Mouse (Mus musculus) left cerebral cortex, postnatal 10 days (tissue): ENCODE data around the gene Dock3. TPM values are rescaled to one million over a fixed set of nuclear protein-coding genes. Genes with fewer than 3 reads are reported as not detected.

ENCODE experiments used
- DNase-seq, 2 experiments: peaks; one replicate each; pipeline ENCODE4 v3.0.0; 2021 to 2022; ENCODE audit warnings: low spot score in 2 of 2, mixed read lengths in 1 of 2; ENCODE audit errors: extremely low spot score in 1 of 2
- intact Hi-C: fragments of 180-260 bp; cut with DNase I; formaldehyde crosslinking; loops from one replicate; pipeline ENCODE4 v1.15.1; 2025
- total RNA-seq, 2 experiments: library from RNA; stranded (reverse); gene quantifications; 2 replicates each; pipeline ENCODE4 v1.2.3; 2021

Dock3 gene
- total RNA-seq, 2 experiments from 2014 or later = 168 to 173 TPM

DNA sequence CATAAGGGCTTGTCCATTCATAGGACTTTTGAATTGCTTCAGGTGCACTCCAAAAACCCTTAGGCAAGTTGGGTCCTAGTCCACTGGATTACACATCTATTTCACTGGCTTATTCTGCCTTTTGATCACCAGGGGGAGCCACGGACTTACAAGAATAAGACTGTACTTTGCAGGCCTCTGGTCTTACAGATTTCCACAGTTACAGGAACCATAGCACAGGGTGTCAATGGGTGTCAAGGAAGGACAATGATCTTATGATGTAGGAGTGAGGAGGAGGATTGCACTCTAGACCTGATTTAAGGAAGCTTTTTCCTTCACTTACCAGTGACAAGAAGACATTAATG lies 327.9 kb downstream of the Dock3 start:
- intact Hi-C loops = loop anchor here (5.0 kb wide), 2 partner anchors 374 to 389 kb away; no protein-coding TSS in a partner anchor
- no peak for DNase-seq

DNA sequence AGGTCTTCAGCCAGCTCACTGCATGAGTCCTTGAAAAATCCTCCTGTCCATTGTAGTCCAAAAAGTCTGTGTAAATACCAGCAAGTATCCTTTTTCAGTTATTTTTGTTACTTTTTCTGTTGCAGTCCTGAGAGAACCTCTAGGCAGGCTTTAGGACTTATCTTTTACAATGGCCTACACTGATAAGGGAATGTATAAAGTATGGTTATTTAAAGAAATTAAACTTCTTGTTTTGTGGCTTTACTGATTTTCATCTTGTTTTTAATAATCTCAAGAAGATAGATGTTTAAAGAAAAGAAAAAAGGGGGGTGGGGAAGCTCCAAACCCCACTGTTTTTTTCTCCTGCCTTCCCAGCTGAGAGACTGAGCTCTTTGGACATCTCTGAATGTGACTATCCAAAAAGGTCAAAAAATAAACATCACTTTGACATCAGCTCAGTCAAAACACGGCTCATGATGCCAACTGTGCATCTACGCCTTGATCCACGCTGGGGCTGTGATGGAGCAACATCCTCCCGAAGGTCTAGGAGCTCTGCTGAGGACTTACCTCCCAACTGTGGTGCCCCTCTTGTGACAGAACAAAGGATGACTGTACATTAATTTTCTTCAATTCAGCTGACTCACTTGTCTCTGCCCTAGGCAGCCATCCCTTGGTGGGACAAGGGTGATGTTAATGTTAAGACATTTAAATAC lies 328.5 kb downstream of the Dock3 start:
- DNase-seq = no peak
- intact Hi-C loops = loop anchor here (5.0 kb wide), 2 partner anchors 374 to 389 kb away; no protein-coding TSS in a partner anchor

DNA sequence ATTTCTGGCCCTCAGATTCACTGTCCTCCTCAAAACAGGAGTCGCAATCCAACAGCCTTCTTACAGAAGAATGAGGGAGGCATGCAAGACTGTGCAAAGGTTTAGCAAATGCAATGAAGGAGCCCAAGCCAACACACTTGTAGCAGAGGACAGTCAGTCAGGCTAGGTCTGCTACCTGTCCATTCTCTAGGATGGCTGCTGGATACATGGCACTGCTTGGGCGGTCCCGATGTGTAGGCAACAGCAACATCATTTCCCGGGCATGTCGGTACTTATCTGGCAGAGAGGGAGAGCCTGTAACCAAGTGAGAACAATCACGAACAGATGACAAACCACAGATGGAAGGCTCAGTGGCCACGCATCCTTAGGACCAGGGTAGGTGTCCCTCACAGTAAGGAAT lies 330.1 kb downstream of the Dock3 start:
- intact Hi-C loops = loop anchor here (5.0 kb wide), 2 partner anchors 376 to 391 kb away; no protein-coding TSS in a partner anchor
- DNase-seq = no peak

DNA sequence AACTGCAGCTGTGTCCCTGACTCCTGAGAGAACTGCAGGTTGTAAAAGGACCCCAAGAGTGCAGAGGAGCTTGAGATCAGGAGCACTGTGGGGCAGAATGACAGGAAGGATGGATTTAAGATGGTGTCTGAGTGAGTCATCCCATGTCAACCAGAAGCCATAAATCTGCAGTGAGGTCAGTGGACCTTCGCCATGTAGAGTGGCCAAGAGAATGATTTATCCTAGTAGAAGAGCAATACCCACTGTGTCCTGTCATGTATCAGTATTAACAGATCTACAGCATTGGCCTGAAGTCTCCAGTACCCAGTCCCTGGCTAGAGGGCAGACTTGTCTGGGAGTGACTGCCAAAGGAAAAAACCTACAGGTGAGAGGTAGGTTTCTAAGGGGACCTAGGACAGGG lies 332.8 kb downstream of the Dock3 start:
- intact Hi-C loops = no loop called here
- DNase-seq = no peak

DNA sequence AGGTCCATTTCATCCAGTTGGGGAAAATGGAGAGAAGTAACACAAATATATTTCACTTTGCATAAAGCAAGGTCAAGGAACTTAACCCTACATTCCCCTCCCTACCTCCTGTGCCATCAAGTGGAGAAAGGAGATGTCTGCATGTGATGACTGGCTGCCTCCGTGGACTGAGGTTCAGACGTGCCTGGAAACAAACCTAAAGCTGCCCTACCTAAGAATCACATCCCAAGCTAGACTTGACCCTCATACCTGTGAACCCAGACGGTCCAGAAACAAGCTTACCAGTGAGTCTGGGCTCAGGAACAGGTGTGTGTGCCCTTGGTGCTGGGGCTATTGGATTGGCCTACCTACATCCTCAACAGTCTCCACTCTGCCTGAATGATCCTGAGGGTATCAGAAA lies 338.4 kb downstream of the Dock3 start:
- DNase-seq = no peak
- intact Hi-C loops = no loop called here

DNA sequence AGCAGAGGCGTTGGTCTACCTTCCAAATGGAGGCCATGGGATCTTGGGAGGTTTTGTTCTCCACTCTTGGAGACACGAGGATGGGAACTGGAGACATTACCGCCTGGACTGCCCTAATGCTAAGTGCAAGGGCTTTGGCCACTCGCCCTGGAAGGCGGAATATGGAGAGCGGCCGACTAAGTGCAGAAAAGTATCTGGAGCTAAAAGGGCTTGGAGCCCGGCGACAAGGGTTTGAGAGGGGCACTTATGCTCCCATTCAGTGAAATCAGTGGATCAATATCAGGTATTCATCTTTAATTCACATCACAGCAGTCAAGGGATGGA lies 339.2 kb downstream of the Dock3 start:
- DNase-seq = no peak
- intact Hi-C loops = no loop called here

DNA sequence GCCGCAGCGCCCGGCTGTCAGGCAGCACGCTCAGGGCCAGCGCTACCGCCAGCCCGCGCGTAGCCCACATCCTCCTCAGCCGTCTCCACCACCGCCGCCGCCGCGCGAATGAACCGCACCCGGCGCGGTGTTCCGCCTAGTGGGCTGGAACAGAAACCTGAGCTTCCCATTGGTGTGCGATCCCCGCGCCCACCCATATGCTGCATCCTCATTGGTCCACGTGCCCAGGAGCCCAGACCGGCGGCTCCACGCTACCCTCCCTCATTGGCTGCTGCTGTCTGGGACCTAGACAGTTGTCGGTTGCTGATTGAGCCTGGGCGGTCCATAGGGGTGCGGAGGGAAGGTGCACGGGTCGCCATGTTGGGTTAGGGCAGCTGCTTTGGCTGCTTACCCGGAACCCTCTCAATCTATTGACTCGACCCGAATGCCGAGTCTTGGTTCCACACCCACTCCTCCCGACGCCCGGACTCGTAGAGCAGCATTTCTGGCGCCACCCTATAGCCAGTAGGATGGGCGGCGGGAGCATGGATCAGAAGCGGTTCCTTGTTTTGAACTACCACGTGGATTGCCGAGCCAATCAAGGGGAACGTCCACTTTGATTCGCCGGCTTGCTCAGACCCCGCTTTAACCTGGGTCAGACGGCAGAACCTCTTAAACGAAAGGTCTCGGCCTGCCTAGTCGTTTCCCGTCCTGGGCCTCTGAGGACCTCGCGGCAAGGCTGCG lies 339.7 kb downstream of the Dock3 start, which contains the start of gene Manf:
Gene Manf (minus strand): TSS at position 151 of the 723 bp plus-strand sequence.
- peak; percentile 98 to 99 for DNase-seq
- intact Hi-C loops = no loop called here

DNA sequence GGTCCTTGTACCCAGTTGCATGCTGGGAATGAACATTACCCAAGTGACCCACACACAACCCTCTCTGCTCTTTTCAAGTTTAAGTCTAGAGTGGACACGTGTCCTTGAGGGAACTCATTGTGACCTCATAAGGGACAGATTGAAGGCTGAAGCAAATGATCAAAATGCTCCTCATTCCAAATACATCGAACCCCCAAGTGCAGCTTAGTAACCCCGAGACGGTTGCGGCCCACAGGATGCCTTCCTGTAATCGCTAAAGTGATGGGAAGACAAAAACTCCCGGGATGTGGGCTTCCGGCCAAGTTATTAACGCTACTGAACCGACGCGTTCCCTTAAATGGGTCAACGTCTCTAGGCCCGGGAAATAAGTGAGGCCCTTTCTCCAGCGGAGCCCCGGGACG lies 340.4 kb downstream of the Dock3 start:
- intact Hi-C loops = no loop called here
- no peak for DNase-seq

DNA sequence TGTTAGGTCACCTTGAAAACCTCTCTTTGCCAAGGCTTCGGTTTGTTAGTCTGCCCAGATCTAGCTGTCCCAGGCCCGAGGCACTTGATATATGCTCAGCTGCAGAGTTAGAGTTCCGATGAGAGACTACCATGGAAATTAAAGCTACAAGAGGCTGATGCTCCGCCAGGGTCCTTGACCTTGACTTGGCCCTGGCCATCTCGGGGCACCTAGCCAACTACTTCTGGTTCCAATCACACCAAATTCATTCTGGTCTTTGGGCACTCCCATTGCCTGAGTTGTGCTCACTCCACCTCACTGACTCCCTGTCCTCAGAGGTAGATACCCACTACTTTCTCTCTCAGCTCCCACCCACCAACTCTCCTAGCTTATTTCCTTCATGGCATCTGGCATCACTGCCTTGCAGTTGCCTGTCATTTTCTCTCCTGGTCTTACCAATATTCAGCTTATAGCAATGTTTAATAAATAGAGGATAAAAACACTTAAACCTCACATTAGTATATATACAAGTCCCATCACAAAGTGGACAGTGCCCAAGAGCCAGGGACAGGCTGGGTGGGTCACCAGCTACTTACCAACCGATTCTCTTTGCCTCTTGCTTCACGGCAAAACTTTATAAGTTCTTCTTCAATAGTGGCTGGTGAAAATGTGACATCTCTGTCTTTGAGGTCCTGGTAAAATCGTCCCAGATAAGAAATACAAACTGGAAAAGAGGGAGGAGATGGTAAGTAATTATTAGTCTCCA lies 341.0 kb downstream of the Dock3 start:
- no peak for DNase-seq
- intact Hi-C loops = no loop called here

DNA sequence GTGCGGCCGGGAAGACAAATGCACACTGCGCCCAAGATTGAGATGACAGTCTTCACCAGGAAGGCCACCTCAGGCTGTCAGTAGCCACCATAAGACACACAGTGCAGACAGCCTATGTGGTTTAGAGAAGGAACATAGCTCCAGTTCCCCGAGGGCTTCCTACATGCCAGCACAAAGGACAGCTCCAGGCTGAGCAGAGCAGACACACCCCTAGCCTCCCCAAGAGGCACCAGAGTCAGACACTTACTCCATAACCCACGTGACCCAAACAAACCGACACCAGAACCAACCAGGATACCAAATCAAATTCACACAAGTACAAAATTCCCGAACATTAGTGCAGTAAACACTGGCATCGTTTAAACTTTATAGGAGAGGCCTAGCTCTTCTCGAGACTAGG lies 342.4 kb downstream of the Dock3 start:
- intact Hi-C loops = loop anchor here (5.0 to 10.0 kb wide), 2 partner anchors 403 to 645 kb away; partner anchors contain the start of gene Tmem115
- no peak for DNase-seq

DNA sequence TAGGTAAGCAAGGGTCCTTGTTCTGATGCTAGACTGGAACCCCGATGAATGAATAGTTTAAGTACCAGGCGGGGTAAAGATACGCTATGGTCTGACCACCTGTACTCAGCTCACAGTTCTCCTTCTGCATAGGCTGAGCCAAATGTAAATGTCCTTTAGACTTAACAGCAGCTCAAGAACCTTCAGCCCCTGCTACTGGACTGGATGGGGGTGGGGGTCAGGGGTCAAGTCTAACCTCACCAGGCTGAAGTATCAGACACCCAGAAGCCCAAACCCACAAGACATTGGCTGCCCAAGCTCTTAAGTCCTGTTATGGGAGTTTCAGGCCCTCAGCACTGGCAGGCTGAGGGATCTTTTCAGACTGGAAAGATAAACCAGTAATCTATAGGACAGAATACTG lies 343.4 kb downstream of the Dock3 start:
- intact Hi-C loops = loop anchor here (5.0 to 10.0 kb wide), 2 partner anchors 404 to 646 kb away; partner anchors contain the start of gene Tmem115
- DNase-seq = no peak

DNA sequence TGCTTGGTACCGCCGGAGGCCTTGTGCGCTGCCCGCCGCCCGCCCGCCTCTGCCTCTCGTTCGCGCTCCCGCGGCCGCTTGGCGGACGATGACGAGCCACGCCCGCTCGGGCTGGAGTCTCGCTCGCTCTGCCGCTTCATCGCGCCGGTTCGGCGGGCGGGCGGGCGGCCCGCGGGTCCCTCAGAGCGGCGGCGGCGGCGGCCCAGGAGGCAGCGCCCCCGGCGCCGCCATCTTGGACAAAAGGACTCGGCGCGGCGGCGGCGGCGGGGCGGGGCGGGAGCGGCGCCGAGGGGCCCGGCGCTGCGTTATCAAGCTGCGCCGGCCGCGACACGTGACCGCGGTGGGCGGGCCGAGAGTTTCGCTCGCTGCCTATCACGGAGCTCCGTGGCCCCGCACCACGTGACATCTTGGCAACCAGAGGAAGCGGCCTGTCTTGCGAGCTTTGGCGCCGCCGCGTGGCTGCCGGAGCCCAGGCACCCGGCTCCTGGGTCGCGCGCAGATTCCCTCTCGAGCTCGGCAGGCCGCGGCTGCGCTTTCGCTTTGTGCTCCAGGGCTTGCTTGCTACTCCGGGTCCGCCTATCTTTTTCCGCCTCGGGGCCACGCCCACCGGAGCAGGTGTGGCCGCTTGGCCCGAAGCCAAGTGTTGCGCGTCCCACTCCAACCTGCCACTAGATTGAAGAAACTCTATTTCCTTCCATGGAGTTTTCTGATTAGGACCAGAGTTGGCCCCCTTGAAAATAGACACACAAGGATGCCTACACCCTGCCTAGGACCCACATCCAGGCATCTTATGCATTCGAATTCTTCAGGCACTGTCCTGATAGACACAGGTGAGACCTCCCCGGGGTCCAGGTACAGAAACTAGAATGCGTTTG lies 344.6 kb downstream of the Dock3 start, which contains the start of gene Rbm15b:
Gene Rbm15b (minus strand): TSS at position 601 of the 875 bp plus-strand sequence.
- intact Hi-C loops = loop anchor here (5.0 to 10.0 kb wide), 2 partner anchors 405 to 648 kb away; partner anchors contain the start of gene Tmem115
- peak; percentile 97 to 99 for DNase-seq

DNA sequence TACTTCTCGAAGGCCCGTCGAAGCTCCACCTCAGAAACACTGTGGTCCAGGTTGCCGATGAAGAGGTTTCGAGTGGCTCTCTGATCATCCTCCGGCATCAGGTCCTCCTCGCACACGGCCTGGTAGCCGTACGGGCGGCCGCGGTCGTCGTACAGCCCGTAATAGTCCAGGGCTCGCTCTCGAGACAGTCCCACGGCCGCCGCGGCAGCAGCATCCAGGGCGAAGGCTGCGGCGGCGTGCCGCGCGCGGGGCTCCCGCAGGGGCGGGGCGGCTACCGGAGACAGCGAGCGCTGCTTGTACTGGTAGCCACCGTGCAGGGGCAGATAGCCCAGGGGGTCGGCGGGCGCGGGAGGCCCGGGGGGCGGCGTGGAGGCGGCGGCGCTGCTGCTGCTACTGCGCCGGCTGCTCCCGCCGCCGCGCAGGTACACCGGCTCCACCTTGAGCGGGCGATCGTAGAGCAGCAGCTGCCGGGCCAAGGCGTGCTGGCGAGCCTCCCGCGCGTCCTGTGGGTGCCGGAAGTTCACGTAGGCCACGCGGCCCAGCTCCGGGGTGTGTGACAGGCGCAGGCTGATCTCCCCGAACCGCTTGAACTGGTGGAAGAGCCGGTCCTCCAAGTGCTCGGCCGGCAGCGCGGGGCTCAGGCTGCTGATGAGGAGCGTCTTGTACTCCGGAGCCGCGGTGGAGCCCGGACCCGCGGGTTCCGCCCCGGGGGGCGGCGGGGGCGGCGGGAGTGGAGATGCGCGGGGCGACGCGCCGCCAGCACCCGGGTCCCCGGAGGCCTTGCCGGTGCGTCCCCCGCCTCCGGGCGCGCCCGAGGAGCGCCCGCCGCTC lies 345.6 kb downstream of the Dock3 start:
- DNase-seq = peak in 1 of 2 experiments; percentile 74
- intact Hi-C loops = loop anchor here (5.0 to 10.0 kb wide), 2 partner anchors 406 to 649 kb away; partner anchors contain the start of gene Tmem115

DNA sequence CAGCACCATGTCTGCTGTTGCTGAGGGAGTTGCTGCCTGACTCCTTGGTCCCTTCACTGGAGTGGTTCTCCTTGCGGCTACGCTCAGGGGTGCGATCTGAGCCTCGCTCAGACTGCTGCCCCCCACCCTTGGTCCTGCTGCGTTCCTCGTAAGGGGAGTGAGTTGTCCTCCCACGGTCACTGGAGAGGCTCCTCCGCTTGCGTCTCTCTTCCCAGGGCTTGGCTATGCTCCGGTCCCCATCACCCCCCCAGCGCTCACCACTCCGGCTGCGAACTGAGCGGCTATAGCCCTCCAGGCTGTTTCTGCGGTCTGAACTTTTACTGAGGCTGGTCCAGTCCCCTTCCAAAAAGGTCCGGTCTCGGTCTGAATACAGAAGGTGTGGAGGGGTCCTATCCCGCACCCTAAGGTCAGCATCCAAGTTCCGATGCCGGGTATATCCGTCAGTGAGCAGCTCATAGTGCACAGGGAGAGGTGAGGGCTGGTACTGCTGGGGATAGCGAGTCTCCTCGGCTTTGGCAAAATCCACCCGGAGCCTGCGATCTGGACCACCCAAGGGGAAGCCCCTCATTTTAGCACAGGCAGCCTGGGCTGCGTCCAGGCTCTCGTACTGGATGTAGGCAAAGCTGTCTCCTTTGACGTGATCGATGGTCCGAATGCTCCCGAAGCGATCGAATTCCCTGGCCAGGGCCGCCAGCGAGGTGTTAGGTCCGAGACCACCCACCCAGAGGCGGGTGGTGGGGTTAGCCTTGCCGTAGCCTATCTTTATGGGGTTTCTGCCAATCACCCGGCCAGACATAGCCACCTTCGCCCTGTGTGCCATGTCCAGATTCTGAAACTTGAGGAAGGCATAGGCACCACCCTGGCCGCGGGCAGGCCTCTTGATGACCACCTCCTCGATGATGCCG lies 346.5 kb downstream of the Dock3 start:
- no peak for DNase-seq
- intact Hi-C loops = loop anchor here (5.0 to 10.0 kb wide), 2 partner anchors 407 to 650 kb away; partner anchors contain the start of gene Tmem115

DNA sequence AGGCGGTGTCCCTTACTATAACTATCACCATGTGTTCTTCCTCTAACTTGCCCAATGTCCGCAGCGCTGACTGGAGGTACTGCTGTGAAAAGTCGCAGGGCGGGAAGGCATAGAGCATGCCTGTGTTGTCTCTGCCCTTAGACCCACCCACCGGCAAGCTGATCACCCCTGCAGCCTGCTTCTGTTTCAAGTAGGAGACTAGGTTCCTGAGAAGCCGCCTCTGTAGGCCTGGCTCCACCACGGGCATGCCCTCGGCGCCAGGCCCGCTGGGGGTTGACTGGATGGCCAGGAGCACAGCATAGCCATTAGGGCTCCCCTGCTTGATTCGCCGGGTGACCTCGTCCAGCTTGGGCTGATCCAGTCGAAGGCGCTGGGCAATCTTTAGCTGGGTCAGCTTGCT lies 347.4 kb downstream of the Dock3 start:
- intact Hi-C loops = loop anchor here (10.0 kb wide), 1 partner anchor 650 kb away; the partner anchor contains the start of gene Tmem115

DNA sequence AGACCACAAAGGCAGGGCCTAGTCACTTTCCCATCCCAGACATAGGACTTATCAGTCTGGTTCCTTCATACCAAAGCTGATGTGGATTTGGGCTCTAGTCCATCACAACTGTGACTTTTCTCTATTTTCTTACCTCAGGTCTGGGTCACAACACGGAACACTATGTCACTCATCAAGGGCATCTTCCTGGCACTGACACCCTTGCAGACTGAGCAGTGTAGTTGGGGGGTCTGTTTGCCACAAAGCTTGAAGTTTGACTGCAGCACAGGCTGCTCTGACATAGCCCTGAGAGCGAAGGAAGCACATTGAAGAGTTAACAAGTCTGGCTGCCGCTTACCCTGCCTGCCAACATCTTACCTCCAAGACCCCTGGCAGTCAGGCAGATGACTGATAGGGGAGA lies 348.6 kb downstream of the Dock3 start:
- DNase-seq = no peak
- intact Hi-C loops = loop anchor here (10.0 kb wide), 1 partner anchor 652 kb away; the partner anchor contains the start of gene Tmem115

More for the DNA sequence above, 347.4 kb downstream of the Dock3 start:
- no peak for DNase-seq
